Mouse (Mus musculus) CH12.LX (cell line): ENCODE data around the gene Ccdc138. TPM values are rescaled to one million over a fixed set of nuclear protein-coding genes. Genes with fewer than 3 reads are reported as not detected.

Experiments
- DNase-seq: peaks from one replicate; pipeline ENCODE4 v3.0.0-alpha.2; 2013; ENCODE audit errors: extremely low read depth
- H3K27ac ChIP-seq: 2 replicates; pipeline ENCODE4 v1.5.1; 2012; ENCODE audit warnings: low read depth, mild to moderate bottlenecking, control low read depth, moderate library complexity; ENCODE audit not compliant: insufficient read depth
- H3K27me3 ChIP-seq: replicated peaks from 2 replicates; pipeline ENCODE3; 2012; ENCODE audit warnings: inconsistent platforms
- H3K36me3 ChIP-seq, 2 experiments: replicated peaks in 1 of 2; 2 replicates each; pipeline versions ENCODE3 to v1.6.1; 2012; ENCODE audit warnings: inconsistent platforms in 1 of 2, low read length in 1 of 2, mild to moderate bottlenecking in 1 of 2, mixed read lengths in 1 of 2, moderate library complexity in 1 of 2; ENCODE audit not compliant: control insufficient read depth in 1 of 2, insufficient read depth in 1 of 2
- H3K4me1 ChIP-seq, 2 experiments: 2 replicates each; pipeline ENCODE4 v1.6.1; 2012; ENCODE audit warnings: inconsistent platforms in 1 of 2, moderate library complexity in 1 of 2; ENCODE audit not compliant: insufficient read depth in 2 of 2, control insufficient read depth in 1 of 2
- H3K4me2 ChIP-seq: 2 replicates; pipeline ENCODE4 v1.6.1; 2012; ENCODE audit warnings: low read depth, mild to moderate bottlenecking, control low read depth; ENCODE audit not compliant: poor library complexity, insufficient read depth, severe bottlenecking
- H3K4me3 ChIP-seq, 3 experiments: fragments of 150-350 bp in 1 of 3; sonication (generic) in 1 of 3; replicated peaks in 1 of 3; 2 replicates each; pipeline versions ENCODE3 to v1.5.1; 2011 to 2012; ENCODE audit warnings: low read depth in 2 of 3, low read length in 2 of 3, mild to moderate bottlenecking in 2 of 3, moderate library complexity in 2 of 3, control low read depth in 1 of 3, improper control_type of control experiment in 1 of 3, inconsistent platforms in 1 of 3, mixed read lengths in 1 of 3; ENCODE audit not compliant: poor library complexity in 1 of 3
- H3K79me2 ChIP-seq: replicated peaks from 2 replicates; pipeline ENCODE4 v1.6.1; 2012; ENCODE audit warnings: mild to moderate bottlenecking, moderate library complexity; ENCODE audit not compliant: control insufficient read depth, poor library complexity, insufficient read depth, severe bottlenecking; ENCODE audit errors: extremely low read depth
- H3K9ac ChIP-seq: 2 replicates; pipeline ENCODE4 v1.6.1; 2012; ENCODE audit warnings: low read depth, mild to moderate bottlenecking, control low read depth, moderate library complexity; ENCODE audit not compliant: insufficient read depth
- H3K9me3 ChIP-seq: replicated peaks from 2 replicates; pipeline ENCODE3; 2012; ENCODE audit warnings: low read length, inconsistent platforms, mixed read lengths
- CHD2 ChIP-seq: IDR thresholded peaks from 2 replicates; pipeline ENCODE4 v1.6.1; 2011; ENCODE audit warnings: low read length, improper control_type of control experiment
- CTCF ChIP-seq, 2 experiments: IDR thresholded peaks in 1 of 2; conservative IDR thresholded peaks in 1 of 2; 2 replicates each; pipeline ENCODE4 v1.5.1; 2011 to 2012; ENCODE audit warnings: low read depth in 2 of 2, low read length in 2 of 2, improper control_type of control experiment in 1 of 2, inconsistent platforms in 1 of 2, mild to moderate bottlenecking in 1 of 2, moderate library complexity in 1 of 2
- E2F4 ChIP-seq: IDR thresholded peaks from 2 replicates; pipeline ENCODE4 v1.6.1; 2011; ENCODE audit warnings: low read depth, low read length, improper control_type of control experiment; ENCODE audit not compliant: insufficient replicate concordance
- ELF1 ChIP-seq: IDR thresholded peaks from 2 replicates; pipeline ENCODE4 v1.6.1; 2014; ENCODE audit warnings: low read depth, mild to moderate bottlenecking, inconsistent platforms, low read length, improper control_type of control experiment
- EP300 ChIP-seq: IDR thresholded peaks from 2 replicates; pipeline ENCODE4 v1.6.1; 2011; ENCODE audit warnings: low read length, improper control_type of control experiment
- ETS1 ChIP-seq: conservative IDR thresholded peaks from 2 replicates; pipeline ENCODE4 v1.6.1; 2012; ENCODE audit warnings: low read depth, mild to moderate bottlenecking, inconsistent platforms, low read length, improper control_type of control experiment, moderate library complexity
- JUN ChIP-seq: IDR thresholded peaks from 2 replicates; pipeline ENCODE4 v1.6.1; 2011; ENCODE audit warnings: low read depth, mild to moderate bottlenecking, low read length, improper control_type of control experiment, moderate library complexity; ENCODE audit not compliant: insufficient read depth
- KAT2A ChIP-seq: IDR thresholded peaks from 2 replicates; pipeline ENCODE4 v1.6.1; 2012; ENCODE audit warnings: low read length, improper control_type of control experiment, inconsistent platforms; ENCODE audit not compliant: insufficient replicate concordance
- MAFK ChIP-seq: IDR thresholded peaks from 2 replicates; pipeline ENCODE4 v1.6.1; 2011; ENCODE audit warnings: low read length, improper control_type of control experiment; ENCODE audit not compliant: insufficient replicate concordance
- MAX ChIP-seq: IDR thresholded peaks from 2 replicates; pipeline ENCODE4 v1.6.1; 2011; ENCODE audit warnings: low read length, improper control_type of control experiment
- MEF2A ChIP-seq: IDR thresholded peaks from 2 replicates; pipeline ENCODE4 v1.6.1; 2014; ENCODE audit warnings: low read depth, mild to moderate bottlenecking, inconsistent platforms, low read length, improper control_type of control experiment, borderline replicate concordance
- MYC ChIP-seq: IDR thresholded peaks from 2 replicates; pipeline ENCODE4 v1.6.1; 2011; ENCODE audit warnings: low read depth, mild to moderate bottlenecking, improper control_type of control experiment, low read length
- NELFE ChIP-seq: IDR thresholded peaks from 2 replicates; pipeline ENCODE4 v1.6.1; 2011; ENCODE audit warnings: low read depth, low read length, improper control_type of control experiment
- PAX5 ChIP-seq: IDR thresholded peaks from 2 replicates; pipeline ENCODE4 v1.6.1; 2012; ENCODE audit warnings: low read length, inconsistent platforms, mixed read lengths
- POLR2A ChIP-seq: IDR thresholded peaks from 2 replicates; pipeline ENCODE4 v1.6.1; 2011; ENCODE audit warnings: low read depth, mild to moderate bottlenecking, improper control_type of control experiment, low read length
- POLR2AphosphoS2 ChIP-seq: IDR thresholded peaks from 2 replicates; pipeline ENCODE4 v1.6.1; 2011; ENCODE audit warnings: low read depth, low read length, improper control_type of control experiment
- RAD21 ChIP-seq: IDR thresholded peaks from 2 replicates; pipeline ENCODE4 v1.6.1; 2011; ENCODE audit warnings: low read depth, mild to moderate bottlenecking, low read length, improper control_type of control experiment, moderate library complexity
- SMC3 ChIP-seq: IDR thresholded peaks from 2 replicates; pipeline ENCODE4 v1.6.1; 2011; ENCODE audit warnings: low read depth, low read length, improper control_type of control experiment
- TCF12 ChIP-seq: IDR thresholded peaks from 2 replicates; pipeline ENCODE4 v1.6.1; 2014; ENCODE audit warnings: low read depth, mild to moderate bottlenecking, inconsistent platforms, low read length, improper control_type of control experiment
- UBTF ChIP-seq: IDR thresholded peaks from 2 replicates; pipeline ENCODE4 v1.6.1; 2012; ENCODE audit warnings: low read depth, mild to moderate bottlenecking, inconsistent platforms, low read length, improper control_type of control experiment, moderate library complexity
- USF1 ChIP-seq: IDR thresholded peaks from 2 replicates; pipeline ENCODE4 v1.6.1; 2014; ENCODE audit warnings: low read depth, mild to moderate bottlenecking, inconsistent platforms, low read length, improper control_type of control experiment
- USF2 ChIP-seq: conservative IDR thresholded peaks from 2 replicates; pipeline ENCODE4 v1.6.1; 2011; ENCODE audit warnings: low read depth, low read length, improper control_type of control experiment
- ZNF384 ChIP-seq: IDR thresholded peaks from 2 replicates; pipeline ENCODE4 v1.6.1; 2012; ENCODE audit warnings: low read depth, low read length, improper control_type of control experiment, inconsistent platforms
- dilution Hi-C: fragments of 300-500 bp; cut with MboI; formaldehyde crosslinking; loops from 2 replicates; pipeline ENCODE4 v1.14.3; 2020; ENCODE audit warnings: low sequenced_read_pairs; ENCODE audit not compliant: extremely low pct_unique_long_range_greater_than_20kb, extremely low pct_ligation_motif_present
- in situ Hi-C: fragments of 300-500 bp; cut with MboI; formaldehyde crosslinking; loops from 3 replicates; pipeline ENCODE4 v1.14.3; 2019; ENCODE audit warnings: low sequenced_read_pairs, low pct_ligation_motif_present, low pct_unique_long_range_greater_than_20kb, mixed read lengths
- polyA plus RNA-seq: library from polyadenylated mRNA; unstranded; fragments of >175 nt; gene quantifications from 2 replicates; pipeline ENCODE4 v1.2.1, GENCODE M21; 2012; ENCODE audit warnings: low read depth; ENCODE audit not compliant: insufficient read length
- total RNA-seq, 2 experiments: library from RNA; depleted of rRNA; stranded (reverse); fragments of 300-350 nt in 1 of 2; fragments of >200 nt in 1 of 2; gene quantifications; 2 replicates each; pipeline ENCODE4 v1.2.3; 2012 to 2014

The Ccdc138 gene
- total and polyA plus RNA-seq, 3 experiments, result 1.7 to 3.1 (median 2.2) TPM

- no peak for DNase-seq
- TF ChIP-seq RAD21 (no peak), USF2 (no peak), TCF12 (no peak), POLR2AphosphoS2 (no peak), PAX5 (no peak), NELFE (no peak), KAT2A (no peak), POLR2A (no peak), CHD2 (no peak), UBTF (no peak), MAX (no peak)
- H3K9me3 ChIP-seq, result no peaks in the 10 kb centered on the region
- no peak overlapping the region for H3K9ac ChIP-seq
- dilution Hi-C loops (no loop called here), in situ Hi-C loops (loop anchor here (25.0 kb wide), 1 partner anchor 1165 kb away; no protein-coding TSS in a partner anchor)
- H3K27me3 ChIP-seq, result peaks cover 3% of the 10 kb centered on the region
- H3K4me3 ChIP-seq, result no peak overlapping the region
- H3K79me2 ChIP-seq, result no peaks in the 10 kb centered on the region
- H3K4me2 ChIP-seq, result no peak overlapping the region
- no peak overlapping the region for H3K27ac ChIP-seq
- no peaks in the 10 kb centered on the region for H3K36me3 ChIP-seq
- no peaks in the 10 kb centered on the region for H3K4me1 ChIP-seq
Measured at GRCm38 (mm10) chr10:58601946-58602345, 104.2 kb downstream of the Ccdc138 start.

DNA sequence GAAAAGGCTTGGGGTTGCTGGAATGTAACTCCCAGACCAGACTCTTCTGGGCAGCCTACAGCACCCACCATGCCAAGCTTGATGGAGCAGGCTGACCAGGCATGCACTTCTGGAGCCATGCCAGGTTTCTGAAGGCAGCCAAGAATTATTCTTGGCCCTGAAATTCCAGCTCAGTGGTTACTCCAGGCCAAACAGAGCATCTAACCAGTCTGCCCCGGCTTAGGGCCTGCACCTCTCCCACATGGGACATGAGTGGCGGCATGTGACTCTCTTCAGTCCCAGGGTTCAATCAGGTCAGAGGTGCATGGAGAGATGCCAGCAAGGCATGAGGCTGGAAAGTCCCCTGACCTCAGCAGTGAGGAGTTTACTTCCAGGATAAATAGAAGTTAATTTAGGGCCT lies 107.0 kb downstream of the Ccdc138 start:
- in situ Hi-C loops (loop anchor here (25.0 kb wide), 1 partner anchor 1167 kb away; no protein-coding TSS in a partner anchor), dilution Hi-C loops (no loop called here)
- no peak overlapping the region for H3K9ac ChIP-seq
- TF ChIP-seq UBTF, result no peak
- TF ChIP-seq ZNF384, result no peak
- TF ChIP-seq CTCF (conservative IDR thresholded peaks at IDR 0.05 in 1 of 2, IDR thresholded peaks at IDR 0.05 in 1 of 2; ENCODE audit: low read depth in 2 of 2, low read length in 2 of 2), result no peak
- no peak for TF ChIP-seq JUN
- TF ChIP-seq MAFK, result no peak
- TF ChIP-seq USF1, result no peak
- TF ChIP-seq TCF12, result no peak
- no peak for TF ChIP-seq ETS1
- no peak for TF ChIP-seq EP300
- TF ChIP-seq E2F4, result no peak
- no peak for TF ChIP-seq ELF1
- TF ChIP-seq RAD21, result no peak
- TF ChIP-seq PAX5, result no peak
- TF ChIP-seq MYC, result no peak
- TF ChIP-seq SMC3, result no peak
- no peak for TF ChIP-seq POLR2A
- TF ChIP-seq MEF2A, result no peak
- no peak for TF ChIP-seq MAX
- H3K27ac ChIP-seq, result no peak overlapping the region
- H3K4me3 ChIP-seq, result no peak overlapping the region
- peaks cover 3% of the 10 kb centered on the region for H3K27me3 ChIP-seq
- no peaks in the 10 kb centered on the region for H3K36me3 ChIP-seq
- H3K9me3 ChIP-seq, result no peaks in the 10 kb centered on the region
- no peak overlapping the region for H3K4me2 ChIP-seq
- DNase-seq, result no peak
- H3K4me1 ChIP-seq, result no peaks in the 10 kb centered on the region
- no peaks in the 10 kb centered on the region for H3K79me2 ChIP-seq
